Mouse (Mus musculus) kidney, adult 2 months (tissue): ENCODE measurements around the gene Stxbp6.

Source experiments
- CTCF ChIP-seq: fragments of 200-500 bp; conservative IDR thresholded peaks from 2 replicates; pipeline ENCODE4 v1.5.1; 2011; ENCODE audit warnings: low read depth, mild to moderate bottlenecking, control low read depth, low read length, moderate library complexity, mixed read lengths; ENCODE audit not compliant: insufficient read depth, insufficient read length
- POLR2A ChIP-seq: fragments of 200-500 bp; IDR thresholded peaks from one replicate; pipeline ENCODE4 v1.6.1; 2011; ENCODE audit warnings: low read depth, low read length, control low read depth

DNA sequence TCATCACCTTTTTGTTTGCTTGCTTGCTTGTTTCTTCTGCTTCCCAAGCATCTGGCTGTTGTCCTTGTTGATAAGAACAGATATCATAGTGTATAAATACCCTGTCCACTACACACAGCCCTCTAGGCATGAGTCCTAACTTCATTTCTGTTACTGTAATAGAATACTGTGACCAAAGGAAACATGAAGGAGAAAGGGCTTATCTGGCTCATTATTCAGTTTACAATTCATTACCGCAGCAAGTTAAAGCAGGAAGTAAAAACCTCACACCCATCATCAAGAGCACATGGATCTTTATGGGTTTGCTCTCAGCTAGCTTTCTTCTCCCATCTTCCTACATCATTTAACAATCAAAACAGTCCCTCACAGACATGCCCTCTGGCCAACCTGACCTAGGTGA is 72.5 kb downstream of the Stxbp6 start:
- TF ChIP-seq CTCF, result no peak
- TF ChIP-seq POLR2A, result no peak
